Mouse (Mus musculus) retina, adult 2 months (tissue): Measurements from ENCODE around the gene S100a9.

Source experiments
- DNase-seq: peaks from one replicate; pipeline ENCODE4 v3.0.0-alpha.2; 2012; ENCODE audit warnings: low read depth, low spot score

Gene S100a9

GRCm38 (mm10) chr3:90695613-90696012, at the start of gene S100a9:
TSS of gene S100a9 (minus strand) at chr3:90695721.
- DNase-seq, result no peak

GRCm38 (mm10) chr3:90726606-90727005, 31.1 kb upstream of the S100a9 start, which contains the start of gene Pglyrp4:
TSS of gene Pglyrp4 (plus strand) at chr3:90726906.
- no peak for DNase-seq

GRCm38 (mm10) chr3:90709591-90710460, 14.3 kb upstream of the S100a9 start:
- peak; percentile 56 for DNase-seq

GRCm38 (mm10) chr3:90708523-90709202, 13.1 kb upstream of the S100a9 start:
- DNase-seq, result no peak

- DNase-seq, result no peak
These were observed 6.7 kb upstream of the S100a9 start for GRCm38 (mm10) chr3:90702244-90702643.

GRCm38 (mm10) chr3:90693496-90693895, 2.0 kb downstream of the S100a9 start:
- no peak for DNase-seq

GRCm38 (mm10) chr3:90686835-90687234, 8.7 kb downstream of the S100a9 start:
- DNase-seq, result no peak

- DNase-seq, result no peak
These were observed 11.6 kb downstream of the S100a9 start for GRCm38 (mm10) chr3:90683929-90684328.

GRCm38 (mm10) chr3:90678656-90679055, 16.9 kb downstream of the S100a9 start:
- no peak for DNase-seq

GRCm38 (mm10) chr3:90668846-90669245, 26.7 kb downstream of the S100a9 start, which contains the start of gene S100a8:
TSS of gene S100a8 (plus strand) at chr3:90668978.
- DNase-seq, result no peak

GRCm38 (mm10) chr3:90664219-90664618, 31.3 kb downstream of the S100a9 start:
- no peak for DNase-seq

GRCm38 (mm10) chr3:90659364-90660044, 36.0 kb downstream of the S100a9 start:
- DNase-seq, result no peak

- no peak for DNase-seq
These were observed 38.1 kb downstream of the S100a9 start for GRCm38 (mm10) chr3:90657405-90657804.

GRCm38 (mm10) chr3:90653717-90654116, 41.8 kb downstream of the S100a9 start, which contains the start of gene S100a7a:
TSS of gene S100a7a (plus strand) at chr3:90654017.
- DNase-seq, result no peak

- DNase-seq, result peak; percentile 34
These were observed 42.5 kb downstream of the S100a9 start for GRCm38 (mm10) chr3:90652878-90653508.

GRCm38 (mm10) chr3:90649832-90650231, 45.7 kb downstream of the S100a9 start:
- no peak for DNase-seq

- no peak for DNase-seq
These were observed 46.5 kb downstream of the S100a9 start for GRCm38 (mm10) chr3:90648981-90649380.

- no peak for DNase-seq
These were observed 48.2 kb downstream of the S100a9 start for GRCm38 (mm10) chr3:90647291-90647690.

- no peak for DNase-seq
These were observed 51.3 kb downstream of the S100a9 start for GRCm38 (mm10) chr3:90644220-90644619.
